Mouse (Mus musculus) retina, postnatal 1 day (tissue): ENCODE data around the gene Mast1.

ENCODE experiments used
- DNase-seq: peaks from one replicate; pipeline ENCODE4 v3.0.0-alpha.2; 2012

The Mast1 gene

DNA sequence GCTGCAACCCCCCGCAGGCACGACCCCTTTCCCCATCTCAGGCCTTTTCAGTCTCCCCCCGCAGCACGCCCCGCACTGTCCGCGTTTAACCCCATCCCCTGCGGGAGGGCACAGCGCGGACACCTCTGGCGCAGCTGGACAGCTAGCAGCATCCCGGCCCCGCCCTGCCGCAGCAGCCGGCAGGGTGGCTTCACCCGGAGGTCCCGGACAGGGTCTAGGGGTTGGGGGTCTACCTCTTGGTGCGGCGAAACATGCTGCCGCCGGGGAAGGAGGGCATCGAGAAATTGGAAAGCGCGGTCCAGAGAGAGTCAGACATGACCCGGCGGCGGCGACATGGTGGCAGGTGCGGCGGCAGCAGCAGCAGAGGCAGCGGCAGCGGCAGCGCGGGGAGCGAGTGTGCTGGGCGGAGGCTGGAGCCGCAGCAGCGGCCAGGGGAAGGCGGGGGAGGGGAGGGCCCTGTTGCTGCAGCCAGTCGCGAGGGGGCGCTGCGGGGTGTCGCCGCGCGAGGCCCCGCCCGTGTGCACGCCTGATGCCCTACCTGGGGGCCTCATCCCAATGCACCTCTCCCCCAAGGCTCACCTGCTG, at the start of gene Mast1:
Gene Mast1 (minus strand): TSS at position 398 of the 585 bp plus-strand sequence.
- DNase-seq, result peak; percentile 86

DNA sequence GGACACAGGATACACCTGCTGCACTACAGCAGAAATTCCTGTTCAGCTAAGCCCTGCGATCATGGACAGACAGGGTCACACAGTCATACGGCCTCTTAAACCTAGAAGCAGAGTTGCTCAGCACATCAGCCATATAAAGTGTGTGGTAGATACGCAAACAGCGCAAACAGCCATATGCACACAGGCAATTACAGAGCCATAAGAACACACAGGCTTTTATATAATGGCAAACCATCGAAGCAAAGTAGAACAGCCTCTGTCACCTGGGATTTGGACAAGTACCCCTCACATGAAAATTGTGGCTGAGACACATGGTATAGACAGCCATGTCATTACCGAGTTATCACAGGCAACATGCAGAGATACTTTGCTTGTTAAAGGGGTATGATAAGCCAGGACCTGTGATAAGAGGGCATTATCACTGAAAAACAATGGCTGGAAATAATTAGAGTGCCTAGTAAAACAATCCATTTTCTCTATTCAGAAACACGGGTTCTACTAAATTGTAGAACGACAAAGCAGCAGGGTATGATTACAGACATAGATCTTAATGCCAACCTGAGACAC, 49.3 kb upstream of the Mast1 start:
- DNase-seq, result no peak

GRCm38 (mm10) chr8:84985684-84986378, 48.7 kb upstream of the Mast1 start:
- peak; percentile 91 for DNase-seq

GRCm38 (mm10) chr8:84985049-84985683, 48.0 kb upstream of the Mast1 start:
- no peak for DNase-seq

- DNase-seq, result no peak
Observed at GRCm38 (mm10) chr8:84984294-84985048, 47.3 kb upstream of the Mast1 start.

GRCm38 (mm10) chr8:84982499-84983011, 45.4 kb upstream of the Mast1 start:
- DNase-seq, result no peak

GRCm38 (mm10) chr8:84981644-84982498, 44.7 kb upstream of the Mast1 start:
- DNase-seq, result no peak

GRCm38 (mm10) chr8:84980622-84981358, 43.6 kb upstream of the Mast1 start:
- DNase-seq, result peak; percentile 86

GRCm38 (mm10) chr8:84979599-84980421, 42.7 kb upstream of the Mast1 start:
- DNase-seq, result peak; percentile 96

DNA sequence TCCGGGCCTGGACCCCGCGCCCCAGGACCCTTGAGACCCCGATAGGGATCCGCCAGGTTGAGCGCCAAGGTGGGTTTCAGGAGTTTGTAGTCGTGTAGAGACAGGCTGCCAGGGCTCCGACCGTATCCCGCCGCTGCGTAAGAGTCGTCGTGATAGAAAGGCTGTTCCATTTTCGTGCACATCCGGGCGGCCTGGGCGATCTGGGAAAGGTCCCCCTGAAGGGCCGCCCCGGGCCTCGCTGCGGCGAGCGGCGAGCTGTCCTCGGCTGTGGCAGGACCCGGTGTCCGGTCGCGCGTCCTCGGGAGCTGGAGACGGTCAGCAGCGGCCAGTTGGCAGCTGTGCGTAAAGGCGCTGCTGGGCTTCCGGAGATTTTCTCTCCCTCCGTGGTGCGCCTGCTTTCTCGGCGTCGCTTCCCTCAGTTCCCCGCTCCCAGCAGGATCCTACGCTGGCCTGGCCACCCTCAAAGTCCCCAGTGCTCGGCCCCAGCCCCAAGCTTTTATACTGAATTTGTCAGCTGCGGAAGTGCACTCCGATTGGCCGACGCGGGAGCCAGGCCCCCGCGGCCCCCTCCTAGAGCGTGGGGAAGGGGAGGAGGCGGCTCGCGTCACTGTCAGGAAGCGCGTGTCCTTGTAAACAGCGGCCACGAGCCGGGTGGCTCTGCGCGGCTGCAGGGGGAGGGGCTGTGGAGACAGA, 41.2 kb upstream of the Mast1 start, which contains the start of gene Junb:
Gene Junb (minus strand): TSS at position 471 of the 693 bp plus-strand sequence.
- DNase-seq, result peak; percentile 97

DNA sequence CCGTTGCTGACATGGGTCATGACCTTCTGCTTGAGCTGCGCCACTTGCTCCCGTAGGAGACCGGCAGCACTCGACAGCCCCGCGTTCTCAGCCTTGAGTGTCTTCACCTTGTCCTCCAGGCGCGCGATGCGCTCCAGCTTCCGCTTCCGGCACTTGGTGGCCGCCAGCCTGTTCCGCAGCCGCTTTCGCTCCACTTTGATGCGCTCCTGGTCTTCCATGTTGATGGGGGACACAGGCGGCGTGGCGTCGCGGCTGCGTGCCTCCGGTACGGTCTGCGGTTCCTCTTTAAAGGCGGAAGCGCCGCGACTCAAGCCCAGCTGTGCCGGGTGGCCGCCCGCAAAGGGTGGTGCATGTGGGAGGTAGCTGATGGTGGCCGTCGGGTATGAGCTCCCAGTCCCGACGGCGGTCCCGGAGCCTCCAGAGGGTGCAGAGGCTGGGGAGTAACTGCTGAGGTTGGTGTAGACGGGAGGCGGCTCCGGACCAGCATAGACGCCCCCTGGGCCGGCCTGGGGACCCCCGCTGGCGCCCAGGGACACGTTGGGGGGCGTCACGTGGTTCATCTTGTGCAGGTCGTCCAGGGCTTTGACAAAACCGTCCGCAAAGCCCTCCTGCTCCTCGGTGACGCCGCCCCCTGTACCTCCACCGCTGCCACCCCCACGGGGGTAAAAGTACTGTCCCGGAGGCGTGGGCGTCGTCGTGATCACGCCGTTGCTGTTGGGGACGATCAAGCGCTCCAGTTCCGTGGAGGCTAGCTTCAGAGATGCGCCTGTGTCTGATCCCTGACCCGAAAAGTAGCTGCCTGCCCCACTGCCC, 40.5 kb upstream of the Mast1 start:
- DNase-seq, result peak; percentile 63

GRCm38 (mm10) chr8:84976763-84977434, 39.7 kb upstream of the Mast1 start:
- no peak for DNase-seq

GRCm38 (mm10) chr8:84976031-84976762, 39.0 kb upstream of the Mast1 start:
- peak; percentile 96 for DNase-seq

- DNase-seq, result peak; percentile 68
Observed at GRCm38 (mm10) chr8:84975434-84975833, 38.3 kb upstream of the Mast1 start.

GRCm38 (mm10) chr8:84974543-84975142, 37.5 kb upstream of the Mast1 start:
- no peak for DNase-seq

DNA sequence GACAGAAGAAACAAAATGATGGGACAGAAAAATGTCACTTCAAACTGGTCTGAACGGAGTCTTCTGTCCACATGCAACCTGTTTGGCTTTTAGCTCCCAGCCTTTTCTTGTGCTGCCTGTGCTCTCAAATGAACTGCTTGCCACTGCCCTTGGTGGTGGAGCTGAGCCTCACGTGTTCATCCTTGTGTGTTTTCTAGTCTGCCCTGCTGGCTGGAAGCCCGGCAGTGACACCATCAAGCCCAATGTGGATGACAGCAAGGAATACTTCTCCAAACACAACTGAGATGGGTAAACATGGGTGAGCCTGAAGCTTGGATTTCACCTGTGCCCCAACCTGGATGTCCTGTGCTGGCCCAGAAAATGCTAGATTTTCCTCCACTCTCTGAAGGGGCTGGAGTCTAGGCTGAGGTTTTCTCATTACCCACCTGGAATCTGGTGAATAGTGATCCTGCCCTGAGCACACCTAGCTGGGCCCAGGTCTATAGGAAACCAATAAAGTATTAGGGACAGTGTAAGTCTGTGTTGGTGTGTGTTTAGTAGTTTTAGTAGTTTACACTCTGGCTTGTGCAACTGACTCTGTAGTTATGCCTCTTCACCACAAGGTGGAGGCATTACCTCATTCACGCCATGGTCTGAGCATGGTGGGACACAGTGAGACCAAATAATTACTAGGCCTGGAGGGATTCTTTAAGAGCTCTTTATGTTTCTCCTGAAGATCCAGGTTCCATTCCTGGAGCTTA, 36.8 kb upstream of the Mast1 start:
- DNase-seq, result peak; percentile 84
